Mouse (Mus musculus) kidney, postnatal 10 days (tissue): ENCODE measurements at regions not wholly inside any gene's neighbourhood (a gene's known extent, or its start where the extent isn't known, plus 50 kb on each side); places are given as distances from the start of the nearest gene placed in this dataset.
A peak's percentile ranks its signal among the peaks of the same experiment; 100 is the strongest.

Source experiments
- DNase-seq: peaks from one replicate; pipeline ENCODE4 v3.0.0; 2021; ENCODE audit warnings: mixed read lengths

- no peak for DNase-seq
These were observed 718.6 kb upstream of the Gm21961 start for GRCm38 (mm10) chr15:65733326-65733725.

GRCm38 (mm10) chr15:65731308-65731707 lies 716.6 kb upstream of the Gm21961 start:
- no peak for DNase-seq

- DNase-seq: no peak
These were observed 712.4 kb upstream of the Gm21961 start for GRCm38 (mm10) chr15:65727061-65727460.

GRCm38 (mm10) chr15:65726271-65726670 lies 711.6 kb upstream of the Gm21961 start:
- DNase-seq: no peak

- peak; percentile 6 for DNase-seq
These were observed 688.9 kb upstream of the Gm21961 start for GRCm38 (mm10) chr15:65703559-65703958.

GRCm38 (mm10) chr15:65701510-65701909 lies 686.8 kb upstream of the Gm21961 start:
- no peak for DNase-seq

GRCm38 (mm10) chr15:65698596-65698995 lies 683.9 kb upstream of the Gm21961 start:
- no peak for DNase-seq
